Mouse (Mus musculus) C2C12 (cell line): ENCODE results near the gene Hist1h2be. TPM values are rescaled to one million over a fixed set of nuclear protein-coding genes. Genes with fewer than 3 reads are reported as not detected.
"Not testable (repeated sequence)": the region's sequence is repeated elsewhere in the genome, so short reads cannot be mapped to it uniquely, and the experiment has no call there.

Experiments
- H3K27me3 ChIP-seq: one replicate; pipeline ENCODE4 v1.6.1; 2011; ENCODE audit not compliant: control insufficient read depth, insufficient read depth, insufficient read length
- H3K36me3 ChIP-seq: one replicate; pipeline ENCODE4 v1.6.1; 2011; ENCODE audit not compliant: control insufficient read depth, insufficient read depth
- H3K4me3 ChIP-seq: one replicate; pipeline ENCODE4 v1.5.1; 2011; ENCODE audit warnings: mild to moderate bottlenecking, control low read depth; ENCODE audit not compliant: poor library complexity, insufficient read depth, severe bottlenecking
- H3K79me2 ChIP-seq: one replicate; pipeline ENCODE4 v1.6.1; 2011; ENCODE audit not compliant: control insufficient read depth, insufficient read depth
- H3K79me3 ChIP-seq: one replicate; pipeline ENCODE4 v1.6.1; 2011; ENCODE audit warnings: low read depth, control low read depth
- H3ac ChIP-seq: one replicate; pipeline ENCODE3; 2011; ENCODE audit warnings: low read depth; ENCODE audit not compliant: control insufficient read depth, insufficient read length
- CEBPB ChIP-seq: IDR thresholded peaks from one replicate; pipeline ENCODE4 v1.6.1; 2011; ENCODE audit warnings: low read depth, mild to moderate bottlenecking, control low read depth, moderate library complexity
- CTCF ChIP-seq: IDR thresholded peaks from one replicate; pipeline ENCODE4 v1.5.1; 2011; ENCODE audit not compliant: control insufficient read depth, insufficient read depth, insufficient read length
- FOSL1 ChIP-seq: IDR thresholded peaks from one replicate; pipeline ENCODE4 v1.8.0; 2011; ENCODE audit warnings: mild to moderate bottlenecking, low read length; ENCODE audit not compliant: poor library complexity, insufficient read depth, severe bottlenecking
- MAX ChIP-seq: IDR thresholded peaks from one replicate; pipeline ENCODE4 v1.6.1; 2011; ENCODE audit warnings: mild to moderate bottlenecking, control low read depth
- MYOD1 ChIP-seq: IDR thresholded peaks from one replicate; pipeline ENCODE4 v1.6.1; 2011; ENCODE audit warnings: low read depth; ENCODE audit not compliant: control insufficient read depth, insufficient read length
- MYOG ChIP-seq: IDR thresholded peaks from one replicate; pipeline ENCODE4 v1.6.1; 2011; ENCODE audit not compliant: control insufficient read depth, insufficient read length; ENCODE audit errors: extremely low read depth
- USF1 ChIP-seq: IDR thresholded peaks from one replicate; pipeline ENCODE4 v1.6.1; 2011; ENCODE audit warnings: low read depth, mild to moderate bottlenecking, control low read depth, moderate library complexity
- polyA plus RNA-seq: library from polyadenylated mRNA; unstranded; fragments of >200 nt; fragmentation: generic; extraction: Trizol; gene quantifications from one replicate; pipeline ENCODE4 v1.2.1, GENCODE M21; 2012; ENCODE audit warnings: missing spikeins

The Hist1h2be gene
- polyA plus RNA-seq, 1 experiment = 0.98 TPM

DNA sequence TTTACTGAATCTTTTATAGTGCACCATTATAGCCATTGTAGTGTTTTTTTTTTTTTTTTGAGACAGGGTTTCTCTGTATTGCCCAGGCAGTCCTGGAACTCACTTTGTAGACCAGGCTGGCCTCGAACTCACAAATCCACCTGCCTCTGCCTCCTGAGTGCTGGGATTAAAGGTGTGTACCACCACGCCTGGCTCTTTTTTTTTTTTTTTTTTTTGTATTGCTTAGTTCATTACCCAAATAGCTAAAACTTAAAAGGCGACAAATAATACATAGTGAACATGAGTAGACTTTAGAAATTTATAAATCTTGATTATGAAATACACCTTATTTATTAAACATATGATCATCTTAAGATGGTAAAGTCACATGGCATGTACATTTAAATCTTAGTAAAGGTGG is 79.4 kb downstream of the Hist1h2be start:
- H3K79me2 ChIP-seq = peaks cover 15% of the 10 kb centered on the region
- H3K36me3 ChIP-seq = no peaks in the 10 kb centered on the region
- H3K27me3 ChIP-seq = no peaks in the 10 kb centered on the region
- H3K4me3 ChIP-seq = no peak overlapping the region
- no peaks in the 10 kb centered on the region for H3K79me3 ChIP-seq
- no peak for TF ChIP-seq CEBPB
- H3ac ChIP-seq = no peak overlapping the region

DNA sequence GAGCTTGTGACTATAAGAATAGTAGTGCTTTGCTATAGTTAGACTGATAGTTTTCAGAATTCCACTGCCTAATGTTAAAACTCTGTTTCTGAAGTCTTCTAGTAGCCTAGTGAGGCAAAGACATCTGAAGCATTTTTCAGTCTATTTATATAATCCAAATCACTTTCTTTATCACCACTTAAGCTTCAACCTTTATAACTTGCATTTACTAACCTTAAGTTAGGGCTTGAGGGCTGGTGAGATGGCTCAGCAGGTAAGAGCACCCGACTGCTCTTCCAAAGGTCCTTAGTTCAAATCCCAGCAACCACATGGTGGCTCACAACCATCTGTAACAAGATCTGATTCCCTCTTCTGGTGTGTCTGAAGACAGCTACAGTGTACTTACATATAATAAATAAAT is 81.1 kb downstream of the Hist1h2be start:
- H3ac ChIP-seq, H3K36me3 ChIP-seq, H3K27me3 ChIP-seq, H3K4me3 ChIP-seq, H3K79me3 ChIP-seq: not testable (repeated sequence)
- H3K79me2 ChIP-seq = peaks cover 22% of the 10 kb centered on the region

DNA sequence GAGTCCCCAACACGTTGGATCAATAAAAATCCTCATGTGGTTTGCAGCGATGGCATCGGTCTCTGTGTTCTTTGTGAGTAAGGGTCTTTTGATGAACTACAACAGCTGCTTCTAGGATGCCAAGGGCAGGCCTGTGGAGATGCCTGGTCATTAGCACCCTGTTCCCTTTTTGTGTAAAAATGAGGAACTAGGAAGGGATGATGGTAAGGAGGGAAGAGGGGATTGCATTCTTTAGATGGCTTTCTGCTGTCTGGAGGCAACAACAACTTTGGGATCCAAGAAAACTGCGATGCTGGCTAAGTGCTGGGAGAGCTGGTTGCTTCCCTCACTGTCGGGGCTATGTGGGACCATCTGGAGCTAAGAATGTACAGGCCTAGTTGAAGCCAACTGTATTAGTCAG is 82.7 kb downstream of the Hist1h2be start:
- Histone ChIP-seq H3ac (peak overlapping the region; percentile 50), H3K79me2 (peaks cover 22% of the 10 kb centered on the region), H3K4me3 (peak overlapping the region; percentile 8), H3K36me3 (no peaks in the 10 kb centered on the region), H3K79me3 (no peaks in the 10 kb centered on the region), H3K27me3 (no peaks in the 10 kb centered on the region)
- TF ChIP-seq MAX (no peak), MYOD1 (no peak), CTCF (no peak), CEBPB (no peak), USF1 (no peak), FOSL1 (no peak), MYOG (no peak)

DNA sequence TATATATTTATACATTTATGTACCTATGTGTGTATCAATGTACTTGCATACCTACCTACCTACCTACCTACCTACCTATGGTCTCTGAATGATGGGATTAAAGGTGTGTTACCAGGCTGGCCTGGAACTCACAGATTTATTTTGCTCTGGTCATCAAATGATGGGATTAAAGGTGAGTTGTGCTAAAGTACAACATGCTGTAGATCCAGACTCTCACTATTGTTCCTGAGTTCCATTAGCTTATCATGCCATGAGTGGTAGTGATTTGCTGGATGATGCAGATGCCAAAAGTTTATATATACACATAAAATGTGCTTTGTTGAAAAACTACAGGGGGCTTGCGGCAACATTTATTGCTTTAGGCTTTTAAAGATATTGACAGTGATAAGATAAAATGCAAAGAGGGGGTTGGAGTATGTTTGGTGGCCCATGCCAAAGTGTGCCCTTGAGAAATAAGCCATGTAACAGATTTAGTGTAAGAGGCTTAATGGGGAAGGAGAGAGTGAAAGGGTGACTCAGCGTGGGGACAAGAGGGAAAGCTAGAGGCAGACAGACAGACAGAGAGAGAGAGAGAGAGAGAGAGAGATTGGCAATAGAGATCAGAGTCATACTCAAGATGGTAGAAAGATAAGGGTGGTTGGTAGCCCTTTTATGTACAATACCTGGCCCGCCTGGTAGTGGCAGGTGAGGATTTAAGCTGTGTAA is 83.8 kb downstream of the Hist1h2be start:
- Histone ChIP-seq H3K79me2 (peaks cover 22% of the 10 kb centered on the region), H3K79me3 (no peaks in the 10 kb centered on the region), H3K27me3 (no peaks in the 10 kb centered on the region), H3ac (peak overlapping the region; percentile 44), H3K36me3 (no peaks in the 10 kb centered on the region), H3K4me3 (no peak overlapping the region)
- TF ChIP-seq USF1 = no peak
- no peak for TF ChIP-seq CTCF
- TF ChIP-seq FOSL1 = no peak
- no peak for TF ChIP-seq MYOD1

DNA sequence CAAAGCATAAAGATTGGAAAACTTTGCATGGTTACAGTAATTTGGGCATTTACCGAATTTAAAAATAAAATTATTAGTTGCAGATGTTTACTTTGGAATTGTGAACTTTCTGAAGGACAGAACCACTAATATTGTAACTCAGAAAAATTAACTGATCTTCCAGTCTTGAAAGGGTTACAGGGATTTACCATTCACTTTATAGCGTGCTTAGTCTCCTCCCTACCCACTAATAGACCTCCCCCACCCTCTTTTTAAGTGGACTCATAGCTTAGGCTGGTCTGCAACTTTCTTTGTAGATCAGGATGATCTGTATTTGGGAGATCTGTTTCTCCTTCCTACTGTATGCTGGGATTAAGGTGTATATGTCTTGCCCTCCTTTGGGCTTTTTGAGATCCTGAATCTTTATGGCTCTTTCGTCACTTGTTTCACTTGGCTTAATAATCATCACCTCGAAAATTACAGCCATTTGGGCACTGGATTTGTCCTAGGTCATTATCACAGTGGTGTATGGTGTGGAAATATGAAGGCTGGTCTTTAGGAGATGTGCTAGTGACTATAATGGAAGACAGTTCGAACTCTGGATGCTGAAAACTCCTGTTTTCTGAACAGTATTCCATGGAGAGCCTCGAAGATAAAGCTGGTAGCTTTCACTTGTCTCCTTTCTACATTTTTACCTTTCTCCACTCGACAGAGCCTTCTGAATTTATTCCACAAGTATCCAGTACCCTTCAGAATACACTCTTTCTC is 84.7 kb downstream of the Hist1h2be start:
- TF ChIP-seq MYOG = no peak
- TF ChIP-seq CTCF = no peak
- TF ChIP-seq CEBPB = no peak
- TF ChIP-seq USF1 = no peak
- no peak for TF ChIP-seq MAX
- no peak for TF ChIP-seq FOSL1
- no peak for TF ChIP-seq MYOD1
- H3K27me3 ChIP-seq = no peaks in the 10 kb centered on the region
- H3K79me3 ChIP-seq = no peaks in the 10 kb centered on the region
- H3ac ChIP-seq = peak overlapping the region; percentile 44
- no peaks in the 10 kb centered on the region for H3K36me3 ChIP-seq
- peak overlapping the region; percentile 36 for H3K4me3 ChIP-seq
- H3K79me2 ChIP-seq = peaks cover 22% of the 10 kb centered on the region

DNA sequence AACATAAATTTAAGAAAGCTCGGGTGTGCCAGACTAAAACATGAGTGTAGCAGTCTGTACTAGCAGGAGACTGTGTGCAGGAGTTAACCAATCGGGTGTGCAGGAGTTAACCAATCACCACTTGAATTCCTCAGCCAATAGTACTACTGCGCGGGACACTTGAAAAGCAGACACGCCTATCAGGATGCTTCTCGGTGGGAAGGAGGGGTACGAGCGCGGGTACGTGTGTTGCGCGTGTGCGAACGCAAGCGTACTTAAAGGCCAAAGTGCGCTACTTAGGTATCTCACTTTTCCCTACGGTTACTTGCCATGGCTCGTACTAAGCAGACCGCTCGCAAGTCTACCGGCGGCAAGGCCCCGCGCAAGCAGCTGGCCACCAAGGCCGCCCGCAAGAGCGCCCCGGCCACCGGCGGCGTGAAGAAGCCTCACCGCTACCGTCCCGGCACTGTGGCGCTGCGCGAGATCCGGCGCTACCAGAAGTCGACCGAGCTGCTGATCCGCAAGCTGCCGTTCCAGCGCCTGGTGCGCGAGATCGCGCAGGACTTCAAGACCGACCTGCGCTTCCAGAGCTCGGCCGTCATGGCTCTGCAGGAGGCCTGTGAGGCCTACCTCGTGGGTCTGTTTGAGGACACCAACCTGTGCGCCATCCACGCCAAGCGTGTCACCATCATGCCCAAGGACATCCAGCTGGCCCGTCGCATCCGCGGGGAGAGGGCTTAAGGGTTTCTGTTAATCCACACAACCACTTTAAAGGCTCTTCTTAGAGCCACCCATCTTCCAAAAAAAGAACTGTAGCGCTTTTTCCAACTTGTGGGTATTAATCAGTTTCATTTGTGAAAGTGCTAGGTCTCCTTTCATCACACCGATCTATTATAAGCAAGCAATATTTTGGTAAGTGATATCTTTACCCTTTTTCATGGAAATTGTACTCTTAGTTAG is 85.5 kb downstream of the Hist1h2be start, which contains the start of gene Hist1h3g:
Hist1h3g (plus strand) TSS at position 286 of the 939 bp plus-strand sequence.
- H3K4me3 ChIP-seq = peak within 1 kb of the TSS; percentile 36
- peaks cover 22% of the 10 kb centered on the region for H3K79me2 ChIP-seq
- H3K79me3 ChIP-seq, H3K27me3 ChIP-seq, H3K36me3 ChIP-seq: not testable (repeated sequence)
- TF ChIP-seq MAX = peak; percentile 34
- H3ac ChIP-seq = peak within 1 kb of the TSS; percentile 81
